Mouse (Mus musculus): ENCODE measurements at regions not wholly inside any gene's neighbourhood (a gene's known extent, or its start where the extent isn't known, plus 50 kb on each side); places are given as distances from the start of the nearest gene placed in this dataset.

DNA sequence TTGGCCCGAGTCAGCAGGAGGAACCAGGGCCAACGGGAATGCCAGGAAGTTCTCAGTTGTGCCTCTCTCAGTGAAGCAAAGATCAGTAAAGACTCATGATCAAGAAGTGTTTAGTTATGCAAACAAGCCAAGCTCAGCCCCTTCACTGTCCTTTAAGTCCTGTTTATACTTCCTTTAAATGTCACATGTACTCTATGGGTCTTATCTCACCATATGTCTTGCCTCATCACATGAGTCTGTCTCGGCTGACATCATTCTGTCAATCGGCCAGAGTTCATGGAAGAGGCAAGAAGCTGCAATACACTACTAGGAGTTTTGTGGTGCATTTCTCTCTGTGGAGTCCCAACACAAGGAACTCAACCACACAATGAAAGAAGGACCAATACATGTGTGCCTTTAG, 71.8 kb downstream of the Scp2d1 start:
- no peak for DNase-seq

- no peak for DNase-seq
Measured at GRCm38 (mm10) chr2:144896430-144896829, 73.0 kb downstream of the Scp2d1 start.

DNA sequence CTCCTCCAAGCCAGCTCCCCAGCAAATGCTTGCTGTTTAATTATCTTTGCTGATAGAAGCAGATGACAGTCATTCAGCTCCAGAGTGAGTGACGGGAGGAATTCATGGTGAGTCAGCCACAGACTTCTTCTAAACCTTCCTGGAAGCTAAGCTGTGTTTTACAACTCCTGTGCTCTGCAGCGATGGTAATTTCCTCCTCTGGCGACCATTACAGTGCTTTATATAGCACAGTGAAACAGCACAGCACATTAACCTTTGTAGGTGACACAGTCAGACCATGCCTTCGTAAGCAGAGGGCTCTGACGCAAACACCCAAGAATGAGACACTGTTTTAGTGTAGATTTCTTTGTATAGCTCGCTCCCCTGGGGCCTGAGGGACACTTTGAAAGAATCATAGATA, 83.3 kb downstream of the Scp2d1 start:
- DNase-seq: no peak

DNA sequence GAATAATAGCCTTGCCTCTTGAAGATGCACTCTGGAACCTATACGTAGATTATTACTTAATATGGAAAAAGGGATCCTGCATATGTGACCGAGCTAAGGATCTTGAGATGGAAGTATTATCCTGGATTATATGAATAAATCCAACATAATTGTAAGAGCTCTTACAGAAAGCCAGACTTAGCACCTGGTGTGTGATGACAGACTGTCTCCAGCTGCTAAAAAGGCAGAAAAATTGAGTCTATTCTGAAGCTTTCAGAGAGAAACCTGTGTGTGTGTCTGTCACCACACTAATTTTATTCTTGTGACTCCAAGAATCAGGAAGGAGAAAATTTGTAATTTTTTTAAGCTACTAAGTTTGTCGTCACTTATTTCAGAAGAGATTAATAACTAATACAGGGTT, 122.4 kb downstream of the Scp2d1 start:
- no peak for DNase-seq

DNA sequence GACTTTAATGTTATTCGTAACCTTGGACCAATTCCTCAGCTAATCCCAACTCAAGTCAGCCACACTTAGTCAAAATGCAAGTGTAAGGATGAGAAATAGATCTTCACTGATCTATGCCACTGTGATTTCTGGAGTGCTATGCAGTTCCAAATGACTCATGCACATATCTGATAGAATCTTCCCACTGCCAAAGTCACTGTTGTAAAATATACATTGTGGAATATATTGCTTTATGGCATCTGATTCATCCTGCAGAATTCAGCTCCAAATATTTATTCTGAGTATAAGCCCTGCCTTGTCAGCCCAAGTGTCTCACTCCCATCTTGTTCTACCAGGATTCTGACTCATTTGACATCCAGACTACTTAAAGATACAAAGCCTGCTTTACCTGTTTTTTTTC, 123.0 kb downstream of the Scp2d1 start:
- no peak for DNase-seq

DNA sequence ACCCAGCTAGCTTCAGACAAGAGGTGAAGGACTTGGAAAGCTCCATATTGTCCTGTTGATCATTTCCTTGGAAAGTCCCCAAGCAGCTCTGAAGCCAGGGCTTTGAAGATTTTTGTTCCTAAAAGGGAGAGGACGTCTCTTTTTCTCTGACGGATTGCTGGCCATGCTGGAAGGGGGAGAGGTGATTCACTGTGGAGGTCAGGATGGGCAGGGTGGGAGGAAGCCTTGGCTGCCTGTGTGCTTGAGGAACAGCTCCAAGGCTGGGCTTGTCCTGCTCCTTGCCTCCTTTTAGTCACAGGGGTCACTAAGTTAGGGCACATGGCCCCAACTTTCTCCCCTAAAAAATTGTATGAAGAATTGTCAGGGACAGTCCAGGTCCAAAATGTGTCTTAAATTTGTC, 125.8 kb downstream of the Scp2d1 start:
- DNase-seq: peak; percentile 31
